Mouse (Mus musculus) myocyte (in vitro differentiated cells): ENCODE results near the gene Tsga8. TPM values are rescaled to one million over a fixed set of nuclear protein-coding genes. Genes with fewer than 3 reads are reported as not detected.

Experiments used
- H3K27me3 ChIP-seq: one replicate; pipeline ENCODE4 v1.6.1; 2011; ENCODE audit not compliant: control insufficient read depth, insufficient read depth, insufficient read length
- H3K36me3 ChIP-seq: one replicate; pipeline ENCODE4 v1.6.1; 2011; ENCODE audit not compliant: control insufficient read depth, insufficient read depth
- H3K4me2 ChIP-seq: one replicate; pipeline ENCODE4 v1.6.1; 2011; ENCODE audit warnings: low read depth, control low read depth
- H3K4me3 ChIP-seq: one replicate; pipeline ENCODE4 v1.5.1; 2011; ENCODE audit warnings: mild to moderate bottlenecking, control low read depth, moderate library complexity
- H3K79me2 ChIP-seq: one replicate; pipeline ENCODE4 v1.6.1; 2011; ENCODE audit not compliant: control insufficient read depth, insufficient read depth
- H3ac ChIP-seq: one replicate; pipeline ENCODE4 v1.6.1; 2011; ENCODE audit not compliant: control insufficient read depth, insufficient read length
- CEBPB ChIP-seq: IDR thresholded peaks from 2 replicates; pipeline ENCODE4 v1.6.1; 2011; ENCODE audit warnings: mild to moderate bottlenecking, moderate library complexity; ENCODE audit not compliant: poor library complexity, insufficient read depth, severe bottlenecking
- E2F4 ChIP-seq: IDR thresholded peaks from one replicate; pipeline ENCODE4 v1.6.1; 2011; ENCODE audit warnings: mild to moderate bottlenecking, control low read depth, moderate library complexity; ENCODE audit not compliant: insufficient read depth
- MAX ChIP-seq: IDR thresholded peaks from one replicate; pipeline ENCODE4 v1.6.1; 2011; ENCODE audit warnings: low read depth, mild to moderate bottlenecking, control low read depth
- MYOD1 ChIP-seq, 3 experiments: IDR thresholded peaks; one replicate each; pipeline ENCODE4 v1.6.1; 2011; ENCODE audit warnings: control low read depth in 2 of 3, low read depth in 2 of 3, mild to moderate bottlenecking in 2 of 3, moderate library complexity in 1 of 3; ENCODE audit not compliant: insufficient read length in 2 of 3, control insufficient read depth in 1 of 3
- MYOG ChIP-seq, 3 experiments: IDR thresholded peaks; one replicate each; pipeline ENCODE4 v1.6.1; 2011; ENCODE audit warnings: control low read depth in 2 of 3, low read depth in 2 of 3, mild to moderate bottlenecking in 2 of 3; ENCODE audit not compliant: insufficient read length in 2 of 3, control insufficient read depth in 1 of 3, insufficient read depth in 1 of 3
- POLR2A ChIP-seq: IDR thresholded peaks from one replicate; pipeline ENCODE4 v1.6.1; 2011; ENCODE audit warnings: low read depth, mild to moderate bottlenecking, control low read depth, moderate library complexity; ENCODE audit not compliant: insufficient read length
- POLR2AphosphoS2 ChIP-seq: IDR thresholded peaks from one replicate; pipeline ENCODE4 v1.6.1; 2011; ENCODE audit warnings: low read depth, control low read depth; ENCODE audit not compliant: insufficient read length
- TCF12 ChIP-seq: IDR thresholded peaks from one replicate; pipeline ENCODE4 v1.6.1; 2011; ENCODE audit warnings: mild to moderate bottlenecking, control low read depth; ENCODE audit not compliant: poor library complexity, insufficient read depth, severe bottlenecking
- TCF3 ChIP-seq: IDR thresholded peaks from one replicate; pipeline ENCODE4 v1.6.1; 2011; ENCODE audit warnings: low read depth, control low read depth; ENCODE audit not compliant: insufficient read length
- USF1 ChIP-seq: IDR thresholded peaks from one replicate; pipeline ENCODE4 v1.6.1; 2011; ENCODE audit warnings: low read depth, mild to moderate bottlenecking, control low read depth, moderate library complexity
- polyA plus RNA-seq: library from polyadenylated mRNA; unstranded; fragments of >200 nt; fragmentation: generic; extraction: Trizol; gene quantifications from one replicate; pipeline ENCODE4 v1.2.1, GENCODE M21; 2012; ENCODE audit warnings: missing spikeins

Tsga8 gene
- polyA plus RNA-seq = not detected

- no peaks in the 10 kb centered on the region for H3K79me2 ChIP-seq
- TF ChIP-seq E2F4 = no peak
- TF ChIP-seq CEBPB = no peak
- TF ChIP-seq MYOG (IDR thresholded peaks at IDR 0.05; ENCODE audit: control insufficient read depth in 1 of 3, insufficient read depth in 1 of 3, insufficient read length in 2 of 3, low read depth in 2 of 3) = no peak
- no peak for TF ChIP-seq MAX
- TF ChIP-seq TCF12 = no peak
- TF ChIP-seq POLR2A = no peak
- no peak for TF ChIP-seq MYOD1 (IDR thresholded peaks at IDR 0.05; ENCODE audit: control insufficient read depth in 1 of 3, insufficient read length in 2 of 3, low read depth in 2 of 3)
- TF ChIP-seq TCF3 = no peak
- TF ChIP-seq POLR2AphosphoS2 = no peak
- no peak for TF ChIP-seq USF1
These were observed at the start of gene Tsga8 for GRCm38 (mm10) chrX:83487598-83487997. Tsga8 (minus strand) TSS chrX:83487924.

More at GRCm38 (mm10) chrX:83487598-83487997, at the start of gene Tsga8:
- H3K27me3 ChIP-seq = no peaks in the 10 kb centered on the region
- no peaks in the 10 kb centered on the region for H3K36me3 ChIP-seq
- no peak within 1 kb of the TSS for H3ac ChIP-seq
- no peak within 1 kb of the TSS for H3K4me2 ChIP-seq
- no peak within 1 kb of the TSS for H3K4me3 ChIP-seq
